Mouse (Mus musculus) forebrain, embryonic 16.5 days (tissue): ENCODE measurements around the gene Ccdc88c. TPM values are rescaled to one million over a fixed set of nuclear protein-coding genes. Genes with fewer than 3 reads are reported as not detected.

Source experiments
- ATAC-seq: fragments of 200-750 bp; cut with Nextera tagmentation; 2 replicates; pipeline ENCODE4 v1.8.0; 2017; ENCODE audit warnings: mild to moderate bottlenecking, moderate library complexity
- H3K27ac ChIP-seq: fragments of 300-500 bp; sonication (generic); 2 replicates; pipeline ENCODE4 v1.5.1; 2014; ENCODE audit warnings: low read length, control low read depth
- H3K27me3 ChIP-seq: fragments of 300-500 bp; sonication (generic); replicated peaks from 2 replicates; pipeline ENCODE4 v1.6.1; 2014; ENCODE audit warnings: low read length; ENCODE audit not compliant: control insufficient read depth, insufficient read depth
- H3K36me3 ChIP-seq: fragments of 300-500 bp; sonication (generic); 2 replicates; pipeline ENCODE4 v1.6.1; 2014; ENCODE audit not compliant: control insufficient read depth, insufficient read depth
- H3K4me1 ChIP-seq: fragments of 300-500 bp; sonication (generic); replicated peaks from 2 replicates; pipeline ENCODE4 v1.6.1; 2014; ENCODE audit warnings: low read length; ENCODE audit not compliant: control insufficient read depth, insufficient read depth
- H3K4me2 ChIP-seq: fragments of 300-500 bp; sonication (generic); 2 replicates; pipeline ENCODE4 v1.6.1; 2014; ENCODE audit warnings: mild to moderate bottlenecking, low read length, control low read depth
- H3K4me3 ChIP-seq: fragments of 300-500 bp; sonication (generic); replicated peaks from 2 replicates; pipeline ENCODE4 v1.5.1; 2014; ENCODE audit warnings: mild to moderate bottlenecking, low read length, control low read depth
- H3K9ac ChIP-seq: fragments of 300-500 bp; sonication (generic); replicated peaks from 2 replicates; pipeline ENCODE4 v1.6.1; 2014; ENCODE audit warnings: low read depth, low read length, control low read depth
- H3K9me3 ChIP-seq: fragments of 300-500 bp; sonication (generic); 2 replicates; pipeline ENCODE4 v1.6.1; 2016; ENCODE audit warnings: low read length; ENCODE audit not compliant: control insufficient read depth
- WGBS: fragments of 180-500 bp; shearing (Covaris S2); extraction: QIAGEN DNeasy Blood & Tissue Kit; methylation state at CpG from one replicate; pipeline ENCODE4 v1.1.7; 2014; 5-methylcytosine and 5-hydroxymethylcytosine counted together
- polyA plus RNA-seq: library from polyadenylated mRNA; unstranded; fragments of >200 nt; fragmentation: Nextera tagmentation; extraction: Ambion mirVana; gene quantifications from 2 replicates; pipeline ENCODE4 v1.2.1, GENCODE M21; 2015

The Ccdc88c gene
- polyA plus RNA-seq, 1 experiment from 2014 or later: 20.7 TPM

DNA sequence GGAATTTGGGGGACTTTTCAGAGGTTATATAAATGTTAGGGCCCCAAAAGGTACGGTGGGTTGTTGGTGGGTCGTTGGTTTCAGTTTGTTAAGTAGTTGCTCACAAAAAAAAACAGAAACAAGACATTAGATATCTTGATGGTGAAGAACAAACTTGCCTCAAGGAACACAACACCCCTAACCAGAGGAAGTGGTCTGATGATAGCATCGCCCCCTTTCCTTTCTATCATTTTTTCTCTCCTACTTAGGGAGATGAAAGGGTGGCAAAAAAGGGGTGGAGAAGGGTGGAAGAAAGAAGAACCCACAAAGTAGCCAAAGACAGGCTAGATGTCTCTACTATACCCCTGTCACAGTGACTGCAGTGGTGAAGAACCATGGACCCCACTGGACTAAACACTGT, 138.3 kb downstream of the Ccdc88c start:
- H3K36me3 ChIP-seq: no peaks in the 10 kb centered on the region
- 87% methylated on average over 3 of the region's 3 CpGs for WGBS
- no peak overlapping the region for H3K9ac ChIP-seq
- H3K4me2 ChIP-seq: no peak overlapping the region
- H3K9me3 ChIP-seq: no peaks in the 10 kb centered on the region
- ATAC-seq: no peak
- no peak overlapping the region for H3K27ac ChIP-seq
- no peaks in the 10 kb centered on the region for H3K4me1 ChIP-seq
- H3K4me3 ChIP-seq: no peak overlapping the region
- no peaks in the 10 kb centered on the region for H3K27me3 ChIP-seq

DNA sequence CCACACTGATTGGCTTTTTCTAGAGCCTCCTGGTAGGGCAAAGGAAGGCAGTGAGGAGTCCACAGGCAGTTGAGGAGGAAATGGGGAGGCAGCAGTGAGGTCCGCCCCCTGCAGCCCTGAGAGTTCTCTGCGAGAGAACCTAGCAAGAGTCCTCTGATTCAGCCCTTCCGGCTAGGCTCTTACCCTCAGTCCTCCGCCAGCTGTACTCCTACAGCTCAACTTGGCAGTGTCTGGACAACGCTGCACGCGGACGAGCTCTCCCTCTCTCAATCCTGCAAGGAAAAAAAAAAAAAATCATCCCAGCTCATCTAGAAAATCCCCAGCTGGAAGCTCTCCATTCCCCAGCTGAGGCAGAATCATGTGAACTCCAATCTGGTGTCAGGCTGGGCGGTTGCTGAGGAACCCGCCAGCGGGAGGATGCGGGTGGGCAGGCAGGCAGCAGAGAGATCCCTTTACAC, 141.0 kb downstream of the Ccdc88c start:
- Histone ChIP-seq H3K9ac (no peak overlapping the region), H3K4me2 (no peak overlapping the region), H3K4me3 (no peak overlapping the region), H3K27ac (no peak overlapping the region), H3K4me1 (no peaks in the 10 kb centered on the region), H3K9me3 (no peaks in the 10 kb centered on the region), H3K36me3 (no peaks in the 10 kb centered on the region), H3K27me3 (no peaks in the 10 kb centered on the region)
- 44% methylated on average over 12 of the region's 12 CpGs for WGBS
- 0 out of 2 replicates have a peak, but pooled peaks have one; percentile 18 for ATAC-seq

DNA sequence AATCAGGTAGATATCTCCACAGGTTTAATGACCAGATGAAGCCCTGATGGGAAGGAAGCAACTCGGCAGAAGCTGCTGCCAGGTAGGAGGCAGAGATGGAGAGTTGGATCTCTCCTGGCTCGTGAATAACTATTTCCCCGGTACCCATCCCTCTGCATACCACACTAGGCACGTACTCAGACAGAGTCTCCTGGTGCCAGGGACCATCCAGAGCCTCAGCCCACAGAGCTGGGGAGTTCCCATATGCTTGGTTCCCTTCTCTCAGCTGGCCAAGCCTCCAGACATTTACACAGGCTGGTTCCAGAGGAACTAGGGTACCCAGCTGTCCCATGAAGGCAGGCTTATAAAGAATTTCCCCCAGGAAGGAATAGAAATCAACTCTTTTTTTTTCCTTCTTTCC, 142.0 kb downstream of the Ccdc88c start:
- Histone ChIP-seq H3K36me3 (no peaks in the 10 kb centered on the region), H3K4me3 (no peak overlapping the region), H3K4me1 (no peaks in the 10 kb centered on the region), H3K9me3 (no peaks in the 10 kb centered on the region), H3K27me3 (no peaks in the 10 kb centered on the region), H3K27ac (no peak overlapping the region), H3K4me2 (no peak overlapping the region), H3K9ac (no peak overlapping the region)
- ATAC-seq: no peak
- 76% methylated on average over 4 of the region's 4 CpGs for WGBS

DNA sequence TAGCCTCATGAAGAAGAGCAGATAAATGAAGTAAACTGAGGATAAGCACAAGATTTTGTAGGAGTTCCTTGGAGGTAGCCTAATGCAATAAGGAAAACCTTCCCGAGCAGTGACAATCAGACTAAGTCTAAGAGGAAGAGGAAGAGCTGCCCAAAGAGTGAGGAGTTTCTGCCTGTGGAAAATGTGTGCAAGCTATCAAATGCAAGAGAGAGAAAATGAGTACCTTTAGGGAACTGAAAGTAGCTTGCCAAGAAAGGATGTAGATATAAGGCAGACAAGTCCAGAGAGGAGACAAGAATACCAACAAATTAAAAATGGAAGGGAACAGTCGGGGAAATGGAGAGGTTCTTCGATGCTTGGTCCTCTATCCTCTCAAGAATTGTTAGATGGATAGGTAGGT, 143.3 kb downstream of the Ccdc88c start:
- no peaks in the 10 kb centered on the region for H3K4me1 ChIP-seq
- 93% methylated on average over 3 of the region's 3 CpGs for WGBS
- ATAC-seq: no peak
- H3K27me3 ChIP-seq: no peaks in the 10 kb centered on the region
- H3K27ac ChIP-seq: no peak overlapping the region
- H3K9ac ChIP-seq: no peak overlapping the region
- no peaks in the 10 kb centered on the region for H3K36me3 ChIP-seq
- no peak overlapping the region for H3K4me3 ChIP-seq
- no peak overlapping the region for H3K4me2 ChIP-seq
- no peaks in the 10 kb centered on the region for H3K9me3 ChIP-seq

DNA sequence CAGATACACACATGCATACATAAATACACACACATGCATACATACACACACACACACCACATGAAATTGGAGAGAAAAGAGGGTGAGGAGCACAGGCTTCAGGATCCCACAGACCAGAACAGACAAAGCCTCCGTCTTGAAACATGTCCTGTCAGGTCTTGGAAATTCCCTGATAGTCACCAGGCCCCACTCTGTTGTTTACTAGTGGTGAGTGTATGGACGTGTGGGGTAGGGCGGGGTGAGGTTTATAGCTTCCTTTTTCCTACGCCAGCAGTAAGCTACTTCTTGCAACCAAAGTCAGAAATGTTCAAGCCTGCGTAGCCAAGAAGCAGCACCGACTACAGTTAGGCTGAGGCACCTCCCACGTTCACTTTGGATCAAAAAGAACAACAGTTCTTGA, 145.7 kb downstream of the Ccdc88c start:
- H3K9ac ChIP-seq: no peak overlapping the region
- 87% methylated on average over 7 of the region's 7 CpGs for WGBS
- no peak overlapping the region for H3K27ac ChIP-seq
- H3K9me3 ChIP-seq: no peaks in the 10 kb centered on the region
- ATAC-seq: no peak
- H3K27me3 ChIP-seq: no peaks in the 10 kb centered on the region
- H3K4me1 ChIP-seq: no peaks in the 10 kb centered on the region
- H3K36me3 ChIP-seq: no peaks in the 10 kb centered on the region
- H3K4me2 ChIP-seq: no peak overlapping the region
- no peak overlapping the region for H3K4me3 ChIP-seq

DNA sequence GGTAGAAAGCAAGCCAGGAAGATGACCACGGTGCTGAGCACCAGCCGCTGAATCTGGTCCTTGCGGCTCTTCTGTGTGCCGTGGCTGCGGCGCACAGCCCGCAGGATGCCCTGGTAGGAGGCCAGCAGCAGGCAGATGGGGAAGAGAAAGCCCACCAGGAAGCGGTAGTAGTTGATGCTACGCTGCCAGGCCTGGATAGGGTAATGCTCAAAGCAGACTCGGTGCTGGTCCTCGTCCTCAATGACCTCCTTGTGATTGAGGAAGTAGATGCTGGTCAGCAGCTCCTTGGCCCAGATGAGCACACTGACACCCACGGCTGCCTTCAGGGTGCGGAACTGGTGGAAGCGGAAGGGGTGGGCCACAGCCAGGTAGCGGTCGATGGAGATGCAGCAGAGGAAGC, 150.3 kb downstream of the Ccdc88c start:
- Histone ChIP-seq H3K9me3 (no peaks in the 10 kb centered on the region), H3K36me3 (no peaks in the 10 kb centered on the region), H3K9ac (no peak overlapping the region), H3K27me3 (no peaks in the 10 kb centered on the region), H3K4me3 (no peak overlapping the region), H3K4me2 (no peak overlapping the region), H3K27ac (no peak overlapping the region), H3K4me1 (no peaks in the 10 kb centered on the region)
- ATAC-seq: no peak
- WGBS: 92% methylated on average over 16 of the region's 16 CpGs

DNA sequence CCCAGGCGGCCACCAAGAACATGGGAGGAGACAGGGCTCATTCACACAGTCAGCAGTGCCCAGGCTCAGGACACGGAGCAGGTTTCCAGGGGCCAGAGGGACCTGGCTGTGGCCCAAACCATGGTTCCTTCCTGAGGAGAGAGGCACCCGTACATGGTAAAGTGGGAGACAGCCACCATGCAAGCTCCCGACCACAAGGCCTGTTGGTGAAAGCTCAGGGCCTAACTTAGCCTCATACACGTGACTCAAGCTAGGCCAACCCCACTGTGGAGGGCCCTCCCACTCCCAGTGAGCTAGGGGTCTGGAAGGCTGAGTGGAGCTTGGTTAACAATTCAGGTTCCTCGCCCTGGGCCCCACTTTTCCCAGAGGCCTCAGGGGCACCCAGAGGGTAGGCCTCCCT, 150.9 kb downstream of the Ccdc88c start:
- no peak overlapping the region for H3K9ac ChIP-seq
- no peaks in the 10 kb centered on the region for H3K9me3 ChIP-seq
- no peaks in the 10 kb centered on the region for H3K36me3 ChIP-seq
- H3K4me2 ChIP-seq: no peak overlapping the region
- no peaks in the 10 kb centered on the region for H3K27me3 ChIP-seq
- H3K4me1 ChIP-seq: no peaks in the 10 kb centered on the region
- no peak overlapping the region for H3K4me3 ChIP-seq
- H3K27ac ChIP-seq: no peak overlapping the region
- WGBS: 79% methylated on average over 6 of the region's 6 CpGs
- no peak for ATAC-seq

DNA sequence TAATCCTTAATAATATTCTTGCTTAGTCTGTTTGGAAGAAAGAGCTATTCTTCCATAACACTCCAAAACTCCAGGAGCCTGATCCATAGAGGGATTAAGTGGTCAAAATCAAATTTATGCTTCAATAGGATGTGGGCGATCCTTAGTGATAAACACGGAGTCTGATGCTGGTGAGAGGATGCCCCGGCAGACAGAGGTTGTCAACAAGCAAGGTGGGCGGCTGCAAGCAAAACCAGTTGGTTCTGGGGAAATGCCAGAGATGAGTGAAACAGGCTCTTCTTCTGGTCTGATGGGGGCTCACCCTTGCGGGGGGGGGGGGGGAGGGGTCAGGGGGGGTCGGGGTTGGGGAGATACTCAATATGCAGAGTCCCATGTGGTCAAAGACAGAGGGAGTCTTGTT, 152.9 kb downstream of the Ccdc88c start:
- Histone ChIP-seq H3K36me3 (no peaks in the 10 kb centered on the region), H3K4me3 (no peak overlapping the region), H3K9me3 (no peaks in the 10 kb centered on the region), H3K27me3 (no peaks in the 10 kb centered on the region), H3K9ac (no peak overlapping the region), H3K4me1 (no peaks in the 10 kb centered on the region), H3K4me2 (no peak overlapping the region), H3K27ac (no peak overlapping the region)
- WGBS: 79% methylated on average over 5 of the region's 6 CpGs
- ATAC-seq: no peak

DNA sequence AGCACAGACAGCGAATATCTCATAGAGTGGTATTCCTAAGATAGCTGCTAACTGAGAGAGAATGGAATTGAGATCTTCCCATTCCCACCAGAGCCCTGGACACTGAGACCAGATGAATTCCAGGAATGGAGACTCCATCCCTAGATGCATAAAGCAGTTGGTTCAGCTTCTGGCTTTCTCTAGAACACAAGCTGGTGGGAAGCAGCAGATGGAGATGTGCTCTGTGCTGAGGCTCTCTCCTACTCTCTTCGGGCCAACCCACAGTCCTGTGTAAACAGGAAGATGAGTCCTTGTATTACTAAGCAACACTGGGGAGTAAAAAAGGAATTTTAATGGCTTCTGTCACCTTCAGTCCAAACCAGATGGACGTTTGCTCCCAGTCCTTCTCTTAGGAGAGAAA, 153.3 kb downstream of the Ccdc88c start:
- H3K9ac ChIP-seq: no peak overlapping the region
- no peak overlapping the region for H3K27ac ChIP-seq
- H3K4me1 ChIP-seq: no peaks in the 10 kb centered on the region
- H3K36me3 ChIP-seq: no peaks in the 10 kb centered on the region
- H3K4me2 ChIP-seq: no peak overlapping the region
- no peak for ATAC-seq
- WGBS: 64% methylated on average over 3 of the region's 3 CpGs
- no peaks in the 10 kb centered on the region for H3K9me3 ChIP-seq
- H3K27me3 ChIP-seq: no peaks in the 10 kb centered on the region
- H3K4me3 ChIP-seq: no peak overlapping the region

DNA sequence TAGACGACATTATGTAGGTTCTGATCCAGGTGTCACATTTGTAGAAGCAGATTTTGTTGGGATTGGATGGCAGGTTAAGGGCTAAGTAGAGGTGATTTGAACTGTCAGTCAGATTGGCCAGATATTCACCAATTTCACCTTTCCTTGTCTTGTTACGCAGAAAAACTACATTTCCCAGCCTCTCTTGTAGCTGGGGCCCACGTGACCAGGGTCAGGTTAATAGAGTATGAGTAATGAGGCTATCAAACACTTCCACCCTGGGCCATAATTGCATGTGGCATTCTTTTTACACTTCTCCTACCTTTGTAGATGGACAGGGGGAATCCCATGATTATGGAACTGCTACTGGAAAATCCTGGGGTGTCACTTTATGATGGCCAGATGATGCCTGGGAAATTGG, 155.2 kb downstream of the Ccdc88c start:
- no peak overlapping the region for H3K27ac ChIP-seq
- H3K27me3 ChIP-seq: no peaks in the 10 kb centered on the region
- no peak overlapping the region for H3K4me3 ChIP-seq
- H3K4me1 ChIP-seq: no peaks in the 10 kb centered on the region
- no peak for ATAC-seq
- WGBS: 80% methylated on average over 3 of the region's 3 CpGs
- H3K9ac ChIP-seq: no peak overlapping the region
- no peaks in the 10 kb centered on the region for H3K36me3 ChIP-seq
- H3K9me3 ChIP-seq: no peaks in the 10 kb centered on the region
- no peak overlapping the region for H3K4me2 ChIP-seq
